Mouse (Mus musculus) heart, postnatal 0 days (tissue): ENCODE results near the gene Ecm2. TPM values are rescaled to one million over a fixed set of nuclear protein-coding genes. Genes with fewer than 3 reads are reported as not detected.

Experiments used
- ATAC-seq: fragments of 200-750 bp; cut with Nextera tagmentation; 2 replicates; pipeline ENCODE4 v1.8.0; 2017; ENCODE audit warnings: low read depth, moderate number of reproducible peaks, moderate library complexity; ENCODE audit not compliant: insufficient read depth
- DNase-seq: peaks from one replicate; pipeline ENCODE4 v3.0.0-alpha.2; 2016; ENCODE audit warnings: low spot score
- H3K27ac ChIP-seq: fragments of 300-500 bp; sonication (generic); 2 replicates; pipeline ENCODE4 v1.5.1; 2014; ENCODE audit warnings: low read depth, mild to moderate bottlenecking
- H3K27me3 ChIP-seq: fragments of 300-500 bp; sonication (generic); 2 replicates; pipeline ENCODE4 v1.6.1; 2014; ENCODE audit warnings: low read length, mixed read lengths; ENCODE audit not compliant: control insufficient read depth, insufficient read depth
- H3K36me3 ChIP-seq: fragments of 300-500 bp; sonication (generic); replicated peaks from 2 replicates; pipeline ENCODE4 v1.6.1; 2014; ENCODE audit warnings: low read length, mixed read lengths; ENCODE audit not compliant: control insufficient read depth, insufficient read depth
- H3K4me1 ChIP-seq: fragments of 300-500 bp; sonication (generic); 2 replicates; pipeline ENCODE4 v1.6.1; 2014; ENCODE audit warnings: antibody characterized with exemption; ENCODE audit not compliant: control insufficient read depth, insufficient read depth
- H3K4me2 ChIP-seq: fragments of 300-500 bp; sonication (generic); 2 replicates; pipeline ENCODE4 v1.6.1; 2014; ENCODE audit warnings: low read depth, mild to moderate bottlenecking, low read length, moderate library complexity
- H3K4me3 ChIP-seq: fragments of 300-500 bp; sonication (generic); 2 replicates; pipeline ENCODE4 v1.5.1; 2014; ENCODE audit warnings: low read depth, low read length
- H3K9ac ChIP-seq: fragments of 300-500 bp; sonication (generic); replicated peaks from 2 replicates; pipeline ENCODE4 v1.6.1; 2014; ENCODE audit warnings: low read depth, low read length, mixed read lengths
- H3K9me3 ChIP-seq: fragments of 300-500 bp; sonication (generic); replicated peaks from 2 replicates; pipeline ENCODE4 v1.6.1; 2016; ENCODE audit warnings: low read length; ENCODE audit not compliant: control insufficient read depth
- CTCF ChIP-seq: IDR thresholded peaks from 2 replicates; pipeline ENCODE4 v1.5.1; 2016; ENCODE audit warnings: antibody characterized with exemption, control low read depth, low read depth
- EP300 ChIP-seq: IDR thresholded peaks from 2 replicates; pipeline ENCODE4 v1.6.1; 2016; ENCODE audit warnings: antibody characterized with exemption, low read depth
- WGBS: fragments of 180-500 bp; shearing (Covaris S2); extraction: QIAGEN DNeasy Blood & Tissue Kit; methylation state at CpG from one replicate; pipeline ENCODE4 v1.1.7; 2014; 5-methylcytosine and 5-hydroxymethylcytosine counted together
- polyA plus RNA-seq: library from polyadenylated mRNA; unstranded; fragments of >200 nt; fragmentation: Nextera tagmentation; extraction: Ambion mirVana; gene quantifications from 2 replicates; pipeline ENCODE4 v1.2.1, GENCODE M21; 2015
- total RNA-seq: library from RNA; depleted of rRNA; stranded (reverse); fragments of >200 nt; gene quantifications from 2 replicates; pipeline ENCODE4 v1.2.3, GENCODE M21; 2014; ENCODE audit warnings: low replicate concordance; rRNA removed

The Ecm2 gene
- 5.3 and 6.6 TPM in 2 replicates for total RNA-seq
- 5.7 and 6.4 TPM in 2 replicates for polyA plus RNA-seq

- H3K36me3 ChIP-seq: no peaks in the 10 kb centered on the region
- H3K27me3 ChIP-seq: no peaks in the 10 kb centered on the region
- peak within 1 kb of the TSS; percentile 52 for H3K4me2 ChIP-seq
- peak within 1 kb of the TSS; percentile 26 for H3K4me3 ChIP-seq
- ATAC-seq: no peak
- H3K4me1 ChIP-seq: no peaks in the 10 kb centered on the region
- no peak for DNase-seq
- TF ChIP-seq CTCF: no peak
- TF ChIP-seq EP300: no peak
- no peaks in the 10 kb centered on the region; the same call in 1 of the 2 replicates for H3K9me3 ChIP-seq
- peak within 1 kb of the TSS; percentile 17; the same call in 1 of the 2 replicates for H3K9ac ChIP-seq
- H3K27ac ChIP-seq: peak within 1 kb of the TSS; percentile 71
- WGBS: 53% methylated on average over 4 of the region's 4 CpGs
Observed at GRCm38 (mm10) chr13:49504510-49504909, at the start of gene Ecm2. Gene Ecm2, plus strand, starts transcription at chr13:49504810.

- no peak overlapping the region for H3K4me3 ChIP-seq
- DNase-seq (no peak), ATAC-seq (no peak; the same call in 1 of the 2 replicates)
- H3K36me3 ChIP-seq: peaks cover 53% of the 10 kb centered on the region
- WGBS: 74% methylated on average over 4 of the region's 4 CpGs
- no peaks in the 10 kb centered on the region for H3K4me1 ChIP-seq
- peak overlapping the region; percentile 56 for H3K27ac ChIP-seq
- H3K9me3 ChIP-seq: no peaks in the 10 kb centered on the region
- H3K9ac ChIP-seq: no peak overlapping the region
- TF ChIP-seq EP300 (no peak), CTCF (no peak)
- no peaks in the 10 kb centered on the region for H3K27me3 ChIP-seq
- H3K4me2 ChIP-seq: no peak overlapping the region
Observed at GRCm38 (mm10) chr13:49460276-49460675, 44.3 kb upstream of the Ecm2 start.

GRCm38 (mm10) chr13:49460692-49461414 lies 43.8 kb upstream of the Ecm2 start:
- H3K4me2 ChIP-seq: no peak overlapping the region
- DNase-seq (no peak), ATAC-seq (no peak)
- no peaks in the 10 kb centered on the region for H3K9me3 ChIP-seq
- no peak overlapping the region for H3K9ac ChIP-seq
- H3K4me3 ChIP-seq: no peak overlapping the region
- TF ChIP-seq EP300: no peak
- no peak for TF ChIP-seq CTCF
- H3K4me1 ChIP-seq: no peaks in the 10 kb centered on the region
- H3K36me3 ChIP-seq: peaks cover 58% of the 10 kb centered on the region
- WGBS: 75% methylated on average over 5 of the region's 5 CpGs
- H3K27me3 ChIP-seq: no peaks in the 10 kb centered on the region
- peak overlapping the region; percentile 56 for H3K27ac ChIP-seq

- Histone ChIP-seq H3K4me1 (no peaks in the 10 kb centered on the region), H3K4me3 (no peak overlapping the region), H3K27me3 (no peaks in the 10 kb centered on the region), H3K27ac (peak overlapping the region; percentile 12), H3K4me2 (no peak overlapping the region), H3K9me3 (no peaks in the 10 kb centered on the region), H3K36me3 (peaks cover 56% of the 10 kb centered on the region), H3K9ac (no peak overlapping the region)
- ATAC-seq (no peak; the same call in 1 of the 2 replicates), DNase-seq (no peak)
- 73% methylated on average over 15 of the region's 15 CpGs for WGBS
- TF ChIP-seq CTCF (no peak), EP300 (no peak)
Observed at GRCm38 (mm10) chr13:49461458-49462132, 43.0 kb upstream of the Ecm2 start.

- ATAC-seq: no peak
- DNase-seq: no peak
- no peak overlapping the region for H3K4me2 ChIP-seq
- no peak overlapping the region for H3K4me3 ChIP-seq
- no peak overlapping the region for H3K9ac ChIP-seq
- 92% methylated on average over 2 of the region's 2 CpGs for WGBS
- TF ChIP-seq CTCF (no peak), EP300 (no peak)
- H3K36me3 ChIP-seq: peaks cover 56% of the 10 kb centered on the region
- no peaks in the 10 kb centered on the region for H3K9me3 ChIP-seq
- no peaks in the 10 kb centered on the region for H3K27me3 ChIP-seq
- no peak overlapping the region for H3K27ac ChIP-seq
- H3K4me1 ChIP-seq: no peaks in the 10 kb centered on the region
Observed at GRCm38 (mm10) chr13:49462921-49463320, 41.7 kb upstream of the Ecm2 start.
